Comparison of ENCODE assay signal across 7 mouse cellular contexts in the genomic region with DNA sequence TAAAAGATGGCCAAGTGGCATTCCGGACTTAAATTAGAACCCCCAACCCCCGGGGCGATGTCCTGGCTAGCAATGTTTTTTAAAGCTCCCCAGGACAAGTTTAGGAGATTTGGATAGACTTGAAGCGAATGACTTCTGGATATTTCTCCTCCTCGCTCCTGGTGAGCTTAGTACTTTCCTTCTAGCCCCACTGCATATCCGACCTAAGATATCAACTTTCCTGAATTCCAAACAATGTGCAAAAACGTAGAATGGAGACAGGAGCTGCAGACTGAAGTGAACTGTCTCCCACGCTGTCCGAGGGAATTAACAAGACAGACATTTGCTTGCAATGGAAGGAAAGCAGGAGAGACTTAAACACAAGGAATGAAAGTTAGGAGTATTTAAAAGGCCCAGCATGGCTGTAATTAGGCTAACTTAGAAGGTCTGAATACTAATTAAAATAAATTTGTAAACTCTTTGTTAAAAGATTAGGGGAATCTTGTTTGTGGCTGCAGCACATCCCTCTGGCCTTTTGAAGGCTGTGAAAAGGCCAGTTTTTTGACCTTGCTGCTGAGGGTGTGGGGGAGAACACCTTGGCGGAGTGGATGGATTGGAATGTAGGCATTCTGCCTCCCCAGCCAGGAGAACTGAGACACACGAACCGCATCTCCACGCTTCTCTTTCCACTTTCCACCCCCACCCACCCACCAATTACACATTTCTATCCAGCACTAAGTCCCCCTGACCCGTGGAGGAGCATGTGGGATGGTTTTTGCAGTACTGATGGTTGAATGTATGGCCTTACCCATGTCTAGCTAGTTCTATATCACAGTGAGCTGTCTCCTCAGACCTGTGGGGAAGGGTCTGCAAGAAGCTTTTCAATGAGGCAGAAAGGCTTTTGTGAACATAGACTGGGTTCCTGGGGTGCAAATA. TPM values are rescaled to one million over a fixed set of nuclear protein-coding genes. Genes with fewer than 3 reads are reported as not detected.
DNase-seq lines count a peak whose midpoint lies in the region; ATAC-seq and TF ChIP-seq lines count a peak whose summit lies in the region.

No protein-coding gene starts in this region.

- no peak for TF ChIP-seq CTCF in E14TG2a.4 (conservative IDR thresholded peaks at IDR 0.05; ENCODE audit: low read length)
- TF ChIP-seq CTCF in MEL (IDR thresholded peaks at IDR 0.05 in 2 of 3, conservative IDR thresholded peaks at IDR 0.05 in 1 of 3; ENCODE audit: control insufficient read depth in 1 of 3, insufficient read depth in 1 of 3, low read depth in 2 of 3, low read length in 3 of 3, poor library complexity in 1 of 3, severe bottlenecking in 1 of 3), result no peak

- H3K4me1 ChIP-seq in E14TG2a.4 (replicated peaks; ENCODE audit: low read depth, low read length), result peaks cover 37% of the 10 kb centered on the region
- no peaks in the 10 kb centered on the region for H3K4me1 ChIP-seq in MEL (ENCODE audit: control insufficient read depth in 1 of 2, insufficient read depth in 2 of 2, low read length in 2 of 2)
- H3K4me1 ChIP-seq in heart, embryonic 15.5 days (replicated peaks), result peaks cover 25% of the 10 kb centered on the region
- H3K4me1 ChIP-seq in liver, embryonic 16.5 days (ENCODE audit: control insufficient read depth, low read depth, low read length), result peaks cover 7% of the 10 kb centered on the region

- TF ChIP-seq EP300 in MEL (IDR thresholded peaks at IDR 0.05; ENCODE audit: low read depth in 1 of 2, low read length in 2 of 2), result no peak

- no peaks in the 10 kb centered on the region for H3K79me2 ChIP-seq in MEL (ENCODE audit: control insufficient read depth, insufficient read depth, low read length, poor library complexity)

- H3K9ac ChIP-seq in MEL (ENCODE audit: control insufficient read depth, low read depth, low read length, poor library complexity, severe bottlenecking), result peak overlapping the region; percentile 36; the same call in 1 of the 2 replicates
- peak overlapping the region; percentile 43; the same call in 1 of the 2 replicates for H3K9ac ChIP-seq in heart, embryonic 15.5 days
- H3K9ac ChIP-seq in liver, embryonic 16.5 days (ENCODE audit: low read depth, low read length), result no peak overlapping the region

- no peak for TF ChIP-seq POLR2A in MEL (IDR thresholded peaks at IDR 0.05; ENCODE audit: control insufficient read depth in 1 of 2, insufficient read depth in 1 of 2, low read depth in 1 of 2, low read length in 2 of 2, poor library complexity in 1 of 2)

- H3K36me3 ChIP-seq in E14TG2a.4 (ENCODE audit: insufficient read depth, low read length) (no peaks in the 10 kb centered on the region), MEL (ENCODE audit: control insufficient read depth in 1 of 2, insufficient read depth in 2 of 2, low read length in 2 of 2) (no peaks in the 10 kb centered on the region)
- H3K36me3 ChIP-seq in heart, embryonic 15.5 days, result no peaks in the 10 kb centered on the region
- H3K36me3 ChIP-seq in liver, embryonic 16.5 days (ENCODE audit: control insufficient read depth, insufficient read depth), result no peaks in the 10 kb centered on the region

- H3K4me3 ChIP-seq in E14TG2a.4 (replicated peaks; ENCODE audit: low read length) (0 out of 2 replicates have a peak overlapping the region, but pooled peaks have one; percentile 29), MEL (ENCODE audit: control insufficient read depth in 1 of 2, insufficient read depth in 1 of 2, low read depth in 2 of 2, low read length in 2 of 2) (peak overlapping the region; percentile 20 to 21)
- peak overlapping the region; percentile 66 for H3K4me3 ChIP-seq in heart, embryonic 15.5 days
- peak overlapping the region; percentile 56 for H3K4me3 ChIP-seq in liver, embryonic 16.5 days (ENCODE audit: low read depth, low read length)

- DNase-seq in MEL (ENCODE audit: low read depth, low spot score), result peak; percentile 18
- no peak for DNase-seq in adrenal gland, postnatal 14 days
- no peak for DNase-seq in testis, postnatal 14 days (ENCODE audit: low spot score)
- no peak for DNase-seq in thymus, postnatal 25 days

- no peaks in the 10 kb centered on the region for H3K9me3 ChIP-seq in E14TG2a.4 (ENCODE audit: low read length)
- H3K9me3 ChIP-seq in MEL (replicated peaks; ENCODE audit: insufficient read depth, low read length), result no peaks in the 10 kb centered on the region
- no peaks in the 10 kb centered on the region for H3K9me3 ChIP-seq in heart, embryonic 15.5 days (replicated peaks)
- H3K9me3 ChIP-seq in liver, embryonic 16.5 days (replicated peaks; ENCODE audit: control insufficient read depth, low read length), result no peaks in the 10 kb centered on the region

- H3K27me3 ChIP-seq in E14TG2a.4 (ENCODE audit: insufficient read depth, low read length) (peaks cover 77% of the 10 kb centered on the region), MEL (ENCODE audit: control insufficient read depth in 1 of 2, insufficient read depth in 2 of 2, low read length in 2 of 2) (no peaks in the 10 kb centered on the region)
- peaks cover 7% of the 10 kb centered on the region for H3K27me3 ChIP-seq in heart, embryonic 15.5 days
- peaks cover 37% of the 10 kb centered on the region for H3K27me3 ChIP-seq in liver, embryonic 16.5 days (ENCODE audit: control insufficient read depth, insufficient read depth, low read depth, low read length)

- H3K27ac ChIP-seq in MEL (ENCODE audit: control insufficient read depth, low read depth, low read length), result no peak overlapping the region
- no peak overlapping the region for H3K27ac ChIP-seq in heart, embryonic 15.5 days
- H3K27ac ChIP-seq in liver, embryonic 16.5 days (ENCODE audit: low read length), result no peak overlapping the region

- TF ChIP-seq RAD21 in MEL (IDR thresholded peaks at IDR 0.05; ENCODE audit: low read depth, low read length), result no peak

- ATAC-seq in heart, embryonic 15.5 days (replicated peaks; ENCODE audit: insufficient number of reproducible peaks, insufficient read depth, low FRiP score, low read depth), result no peak
- no peak for ATAC-seq in liver, embryonic 16.5 days (ENCODE audit: low read depth)

- peak overlapping the region; percentile 99 for H3K4me2 ChIP-seq in heart, embryonic 15.5 days
- peak overlapping the region; percentile 81 for H3K4me2 ChIP-seq in liver, embryonic 16.5 days (ENCODE audit: low read depth, low read length)

- WGBS in heart, embryonic 15.5 days, result 21% methylated on average over 14 of the region's 14 CpGs
- 39% methylated on average over 14 of the region's 14 CpGs for WGBS in liver, embryonic 16.5 days (ENCODE audit: insufficient replicate concordance)

TF ChIP-seq in MEL, 35 proteins besides CTCF, POLR2A, EP300 and RAD21:
- TF ChIP-seq UBTF (IDR thresholded peaks at IDR 0.05; ENCODE audit: borderline replicate concordance, insufficient read depth, low read depth, low read length) (no peak), TBP (IDR thresholded peaks at IDR 0.05; ENCODE audit: low read depth, low read length) (no peak), MYB (IDR thresholded peaks at IDR 0.05; ENCODE audit: low read depth, low read length) (no peak)
TF ChIP-seq in MEL: peak in this region for 0.

RNA-seq across cellular contexts. Expression of a gene that starts 0.8 kb away (rescaled TPM):
- 0.10 and 0.42 TPM in 2 replicates for total RNA-seq in MEL (2012; rRNA removed)
- polyA plus RNA-seq in MEL (2012; ENCODE audit: insufficient read depth in 1 of 2, insufficient read length in 2 of 2, low read depth in 1 of 2, low replicate concordance in 2 of 2, missing spikeins in 1 of 2), result 1 to 10 TPM in 1 of 2 experiments, not detected in 1; 1.5 TPM
- 4.7 and 4.9 TPM in 2 replicates for polyA plus RNA-seq in heart, embryonic 15.5 days (2015; fragmentation: Nextera tagmentation; extraction: Ambion mirVana)
- 6.0 and 7.1 TPM in 2 replicates for polyA plus RNA-seq in liver, embryonic 16.5 days (2015; fragmentation: Nextera tagmentation; extraction: Ambion mirVana)
- total RNA-seq in adrenal gland, postnatal 14 days (2021), result 28.2 and 29.1 TPM in 2 replicates
